Mouse (Mus musculus): ENCODE results near the gene Aaed1. TPM values are rescaled to one million over a fixed set of nuclear protein-coding genes. Genes with fewer than 3 reads are reported as not detected.

The Aaed1 gene
- polyA plus RNA-seq, 1 experiment from 2014 or later, result 11.5 TPM

DNA sequence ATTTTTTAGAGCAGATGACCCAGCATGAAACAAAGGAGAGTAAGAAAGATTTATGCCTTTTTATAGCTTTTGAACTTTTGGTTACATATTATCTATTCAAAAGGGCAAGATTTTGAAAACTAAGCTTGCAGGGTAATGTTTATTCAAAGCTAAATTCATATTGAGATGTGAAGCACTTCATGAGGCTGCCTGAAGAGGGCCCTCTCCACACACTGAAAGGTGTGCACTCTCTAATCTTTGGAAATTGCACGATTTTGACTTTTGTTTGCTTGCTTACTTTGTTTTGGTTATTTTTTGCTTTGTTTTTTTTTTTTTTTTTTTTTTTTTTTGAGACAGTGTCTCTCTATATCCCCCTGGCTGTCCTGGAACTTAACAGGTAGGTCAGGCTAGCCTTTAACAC, 62.1 kb downstream of the Aaed1 start:
- no peak overlapping the region for H3K9ac ChIP-seq (ENCODE audit: low read depth, low read length)
- 25% methylated on average over 1 of the region's 1 CpGs for WGBS
- no peak for ATAC-seq
- no peaks in the 10 kb centered on the region for H3K27me3 ChIP-seq (ENCODE audit: control insufficient read depth, insufficient read depth, low read depth, low read length)
- H3K4me3 ChIP-seq (ENCODE audit: low read depth, low read length), result no peak overlapping the region
- no peaks in the 10 kb centered on the region for H3K9me3 ChIP-seq (replicated peaks; ENCODE audit: control insufficient read depth, low read length, poor library complexity, severe bottlenecking)
- H3K4me1 ChIP-seq (ENCODE audit: control insufficient read depth, insufficient read depth, low read length), result peaks cover 2% of the 10 kb centered on the region; the same call in 1 of the 2 replicates
- no peaks in the 10 kb centered on the region for H3K36me3 ChIP-seq (ENCODE audit: control insufficient read depth, insufficient read depth, low read length)
- H3K27ac ChIP-seq (ENCODE audit: low read length), result no peak overlapping the region
- no peak overlapping the region for H3K4me2 ChIP-seq (ENCODE audit: low read length)

DNA sequence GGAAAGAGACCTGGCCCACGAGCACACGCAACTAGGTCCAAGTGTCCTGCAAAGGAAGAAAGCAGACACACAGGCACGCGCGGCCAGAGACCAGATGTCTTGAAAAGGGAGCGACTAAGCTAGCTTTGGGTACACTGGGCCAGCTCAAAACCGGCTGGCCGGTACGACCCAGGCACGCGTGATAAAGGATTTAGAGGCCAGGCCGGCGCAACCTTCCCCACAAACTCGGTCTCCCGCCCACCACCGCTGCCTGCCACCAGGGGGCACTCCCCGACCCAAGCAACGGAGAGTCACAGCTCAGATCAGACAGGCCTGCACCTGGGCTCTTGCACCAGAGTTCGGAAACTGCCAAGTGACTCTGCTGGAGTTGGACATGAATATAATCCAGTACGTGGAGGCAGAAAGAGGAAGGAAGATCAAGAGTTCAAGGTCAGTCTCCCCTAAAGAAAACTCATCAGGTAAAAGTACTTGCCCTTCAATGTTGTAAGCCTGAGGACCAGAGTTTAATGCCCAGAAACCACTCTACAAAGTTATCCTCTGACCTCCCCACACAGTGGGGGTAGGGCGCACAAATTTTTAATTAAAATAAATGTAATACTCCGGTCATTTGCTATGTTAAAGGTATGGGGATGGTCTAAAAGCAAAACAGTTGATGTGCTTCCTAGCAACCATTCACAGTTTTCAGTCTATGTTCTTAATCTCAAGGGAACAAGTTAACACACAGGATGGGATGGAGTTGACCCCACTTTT, 63.6 kb downstream of the Aaed1 start:
- H3K4me1 ChIP-seq (ENCODE audit: control insufficient read depth, insufficient read depth, low read length), result peaks cover 2% of the 10 kb centered on the region; the same call in 1 of the 2 replicates
- H3K36me3 ChIP-seq (ENCODE audit: control insufficient read depth, insufficient read depth, low read length), result no peaks in the 10 kb centered on the region
- no peak overlapping the region for H3K27ac ChIP-seq (ENCODE audit: low read length)
- H3K9ac ChIP-seq (ENCODE audit: low read depth, low read length), result peak overlapping the region; percentile 35; the same call in 1 of the 2 replicates
- peak overlapping the region; percentile 34 for H3K4me3 ChIP-seq (ENCODE audit: low read depth, low read length)
- peak; percentile 85 for ATAC-seq
- no peaks in the 10 kb centered on the region for H3K27me3 ChIP-seq (ENCODE audit: control insufficient read depth, insufficient read depth, low read depth, low read length)
- H3K9me3 ChIP-seq (replicated peaks; ENCODE audit: control insufficient read depth, low read length, poor library complexity, severe bottlenecking), result no peaks in the 10 kb centered on the region
- WGBS, result 8% methylated on average over 22 of the region's 22 CpGs
- peak overlapping the region; percentile 65 for H3K4me2 ChIP-seq (ENCODE audit: low read length)

DNA sequence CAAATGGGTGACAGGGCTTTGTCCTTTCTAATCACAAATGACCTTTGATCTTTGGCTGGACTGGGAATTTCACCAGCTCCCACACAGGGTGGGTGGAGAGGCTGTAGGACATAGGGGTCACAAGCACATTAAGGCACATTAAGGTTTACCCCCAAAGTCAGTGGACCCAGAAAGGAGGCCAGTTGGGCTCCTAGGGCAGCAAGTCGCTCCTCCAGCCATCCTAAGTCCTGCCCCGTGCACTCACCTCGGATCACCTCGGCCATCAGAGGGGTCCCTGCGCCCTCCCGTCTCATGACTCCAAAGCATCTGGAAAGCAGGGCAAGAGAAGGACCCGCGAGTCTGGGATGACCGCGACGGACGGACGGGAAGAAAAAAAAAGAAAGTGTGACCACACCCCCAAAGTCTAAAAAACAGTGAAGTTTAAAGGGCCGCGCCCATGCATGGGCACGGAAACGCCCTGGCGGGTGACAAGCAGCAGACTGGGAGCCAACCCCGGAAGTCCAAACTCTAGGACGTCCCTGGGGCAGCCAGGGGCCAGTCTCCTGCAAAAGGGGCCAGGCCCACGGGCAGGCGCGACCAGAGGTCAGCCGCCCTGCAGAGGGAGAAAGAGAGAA, 64.2 kb downstream of the Aaed1 start:
- peak overlapping the region; percentile 35; the same call in 1 of the 2 replicates for H3K9ac ChIP-seq (ENCODE audit: low read depth, low read length)
- H3K4me2 ChIP-seq (ENCODE audit: low read length), result peak overlapping the region; percentile 65
- ATAC-seq, result peak; percentile 62
- H3K9me3 ChIP-seq (replicated peaks; ENCODE audit: control insufficient read depth, low read length, poor library complexity, severe bottlenecking), result no peaks in the 10 kb centered on the region
- peak overlapping the region; percentile 34 for H3K4me3 ChIP-seq (ENCODE audit: low read depth, low read length)
- 2% methylated on average over 24 of the region's 24 CpGs for WGBS
- no peaks in the 10 kb centered on the region for H3K27me3 ChIP-seq (ENCODE audit: control insufficient read depth, insufficient read depth, low read depth, low read length)
- no peak overlapping the region for H3K27ac ChIP-seq (ENCODE audit: low read length)
- H3K4me1 ChIP-seq (ENCODE audit: control insufficient read depth, insufficient read depth, low read length), result peaks cover 2% of the 10 kb centered on the region; the same call in 1 of the 2 replicates
- H3K36me3 ChIP-seq (ENCODE audit: control insufficient read depth, insufficient read depth, low read length), result no peaks in the 10 kb centered on the region

DNA sequence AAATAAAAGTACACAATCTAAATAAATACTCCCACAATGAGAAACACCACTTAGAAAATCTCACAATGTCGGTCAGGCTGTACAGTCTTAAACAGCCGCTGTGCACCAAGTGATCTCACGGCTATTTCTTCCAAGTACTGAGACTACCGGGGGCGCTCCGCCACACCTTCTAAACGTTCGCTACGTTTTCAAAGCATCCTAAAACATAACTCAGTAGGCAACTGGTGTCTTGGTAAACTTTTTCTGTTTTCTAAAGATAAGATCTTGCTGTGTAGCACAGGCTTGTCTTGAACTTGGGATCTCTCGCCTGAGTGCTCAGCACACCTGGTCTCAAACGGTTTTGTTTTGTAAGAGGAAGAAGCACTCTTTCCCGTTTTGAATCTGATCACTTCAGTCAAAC, 66.4 kb downstream of the Aaed1 start:
- 87% methylated on average over 12 of the region's 12 CpGs for WGBS
- Histone ChIP-seq H3K27ac (ENCODE audit: low read length) (no peak overlapping the region), H3K9ac (ENCODE audit: low read depth, low read length) (no peak overlapping the region), H3K4me2 (ENCODE audit: low read length) (no peak overlapping the region), H3K4me3 (ENCODE audit: low read depth, low read length) (no peak overlapping the region), H3K9me3 (replicated peaks; ENCODE audit: control insufficient read depth, low read length, poor library complexity, severe bottlenecking) (no peaks in the 10 kb centered on the region), H3K4me1 (ENCODE audit: control insufficient read depth, insufficient read depth, low read length) (peaks cover 2% of the 10 kb centered on the region; the same call in 1 of the 2 replicates), H3K27me3 (ENCODE audit: control insufficient read depth, insufficient read depth, low read depth, low read length) (no peaks in the 10 kb centered on the region), H3K36me3 (ENCODE audit: control insufficient read depth, insufficient read depth, low read length) (no peaks in the 10 kb centered on the region)
- no peak for ATAC-seq

DNA sequence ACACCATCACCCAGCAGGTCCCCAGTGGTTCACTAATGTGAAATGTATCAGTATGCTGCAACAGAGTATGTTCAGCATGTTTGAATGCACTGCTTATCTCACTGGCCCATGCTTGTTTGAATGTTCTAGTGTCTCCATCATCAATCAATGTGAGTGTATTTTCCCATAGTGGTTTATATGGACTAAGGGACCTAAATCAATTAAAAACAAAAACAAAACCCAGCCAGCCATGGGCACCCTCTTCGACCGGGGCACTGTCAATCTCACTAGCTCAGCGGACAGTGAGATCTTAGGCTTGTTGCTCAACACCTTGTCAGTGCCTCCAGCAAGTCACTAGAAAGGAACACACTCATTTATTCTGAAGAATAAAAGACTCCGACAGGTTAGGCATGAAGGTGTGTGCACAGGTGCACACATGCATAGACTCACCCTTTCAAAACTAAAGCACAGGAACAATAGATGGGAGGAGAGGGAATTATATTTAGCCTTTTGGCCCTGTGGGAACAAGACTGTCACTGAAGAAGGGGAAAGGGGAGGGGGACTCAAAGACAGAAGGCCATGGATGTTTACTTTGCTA, 67.7 kb downstream of the Aaed1 start:
- no peak overlapping the region for H3K4me2 ChIP-seq (ENCODE audit: low read length)
- H3K9me3 ChIP-seq (replicated peaks; ENCODE audit: control insufficient read depth, low read length, poor library complexity, severe bottlenecking), result no peaks in the 10 kb centered on the region
- no peak overlapping the region for H3K4me3 ChIP-seq (ENCODE audit: low read depth, low read length)
- H3K9ac ChIP-seq (ENCODE audit: low read depth, low read length), result no peak overlapping the region
- 88% methylated on average over 4 of the region's 4 CpGs for WGBS
- H3K27me3 ChIP-seq (ENCODE audit: control insufficient read depth, insufficient read depth, low read depth, low read length), result no peaks in the 10 kb centered on the region
- H3K4me1 ChIP-seq (ENCODE audit: control insufficient read depth, insufficient read depth, low read length), result peaks cover 2% of the 10 kb centered on the region; the same call in 1 of the 2 replicates
- ATAC-seq, result no peak
- H3K27ac ChIP-seq (ENCODE audit: low read length), result no peak overlapping the region
- no peaks in the 10 kb centered on the region for H3K36me3 ChIP-seq (ENCODE audit: control insufficient read depth, insufficient read depth, low read length)

DNA sequence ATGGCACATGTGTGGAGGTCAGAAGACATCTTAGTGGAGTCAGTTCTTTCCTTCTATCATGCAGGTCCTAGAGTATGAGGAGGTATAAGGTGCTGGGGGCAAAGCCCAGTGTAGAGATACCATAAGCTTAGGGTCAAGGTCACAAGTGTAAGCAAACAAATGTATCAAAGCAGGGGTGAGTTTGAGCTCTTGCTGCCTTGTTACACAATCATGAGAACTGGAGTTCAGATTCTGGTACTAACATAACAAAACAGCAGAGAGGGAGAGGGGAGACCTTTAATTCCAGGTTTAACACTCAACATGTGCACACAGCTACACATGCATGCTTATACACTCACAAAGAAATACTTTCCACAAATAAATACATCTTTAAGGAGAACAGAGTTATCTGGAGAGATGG, 69.8 kb downstream of the Aaed1 start:
- H3K36me3 ChIP-seq (ENCODE audit: control insufficient read depth, insufficient read depth, low read length), result no peaks in the 10 kb centered on the region
- no peak overlapping the region for H3K4me2 ChIP-seq (ENCODE audit: low read length)
- ATAC-seq, result no peak

DNA sequence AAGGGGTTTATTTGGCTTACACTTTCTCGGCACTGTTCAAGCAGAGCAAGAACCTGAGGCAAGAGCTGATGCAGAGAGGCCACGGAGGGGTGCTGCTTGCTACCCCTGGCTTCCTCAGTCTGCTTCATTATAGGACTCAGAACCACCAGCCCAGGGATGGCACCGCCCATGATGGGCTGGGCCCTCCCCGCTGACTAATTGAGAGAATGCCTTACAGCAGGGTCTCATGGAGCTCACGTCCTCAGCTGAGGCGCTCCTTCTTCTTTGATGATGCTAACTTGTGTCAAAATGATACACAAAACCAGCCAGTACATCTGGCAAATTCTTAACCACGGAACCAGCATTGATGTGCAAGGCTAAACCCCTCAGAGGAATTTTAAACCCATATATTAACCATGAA, 71.9 kb downstream of the Aaed1 start:
- H3K4me3 ChIP-seq (ENCODE audit: low read depth, low read length), result no peak overlapping the region
- ATAC-seq, result no peak
- no peaks in the 10 kb centered on the region for H3K9me3 ChIP-seq (replicated peaks; ENCODE audit: control insufficient read depth, low read length, poor library complexity, severe bottlenecking)
- no peaks in the 10 kb centered on the region for H3K27me3 ChIP-seq (ENCODE audit: control insufficient read depth, insufficient read depth, low read depth, low read length)
- no peak overlapping the region for H3K27ac ChIP-seq (ENCODE audit: low read length)
- H3K9ac ChIP-seq (ENCODE audit: low read depth, low read length), result no peak overlapping the region
- H3K4me1 ChIP-seq (ENCODE audit: control insufficient read depth, insufficient read depth, low read length), result no peaks in the 10 kb centered on the region
- no peaks in the 10 kb centered on the region for H3K36me3 ChIP-seq (ENCODE audit: control insufficient read depth, insufficient read depth, low read length)
- WGBS, result 83% methylated on average over 7 of the region's 7 CpGs
- no peak overlapping the region for H3K4me2 ChIP-seq (ENCODE audit: low read length)

More for the DNA sequence above, 69.8 kb downstream of the Aaed1 start:
- no peak overlapping the region for H3K4me3 ChIP-seq (ENCODE audit: low read depth, low read length)
- H3K9ac ChIP-seq (ENCODE audit: low read depth, low read length), result no peak overlapping the region
- no peaks in the 10 kb centered on the region for H3K9me3 ChIP-seq (replicated peaks; ENCODE audit: control insufficient read depth, low read length, poor library complexity, severe bottlenecking)
- H3K27me3 ChIP-seq (ENCODE audit: control insufficient read depth, insufficient read depth, low read depth, low read length), result no peaks in the 10 kb centered on the region
- no peaks in the 10 kb centered on the region for H3K4me1 ChIP-seq (ENCODE audit: control insufficient read depth, insufficient read depth, low read length)
- H3K27ac ChIP-seq (ENCODE audit: low read length), result no peak overlapping the region

DNA sequence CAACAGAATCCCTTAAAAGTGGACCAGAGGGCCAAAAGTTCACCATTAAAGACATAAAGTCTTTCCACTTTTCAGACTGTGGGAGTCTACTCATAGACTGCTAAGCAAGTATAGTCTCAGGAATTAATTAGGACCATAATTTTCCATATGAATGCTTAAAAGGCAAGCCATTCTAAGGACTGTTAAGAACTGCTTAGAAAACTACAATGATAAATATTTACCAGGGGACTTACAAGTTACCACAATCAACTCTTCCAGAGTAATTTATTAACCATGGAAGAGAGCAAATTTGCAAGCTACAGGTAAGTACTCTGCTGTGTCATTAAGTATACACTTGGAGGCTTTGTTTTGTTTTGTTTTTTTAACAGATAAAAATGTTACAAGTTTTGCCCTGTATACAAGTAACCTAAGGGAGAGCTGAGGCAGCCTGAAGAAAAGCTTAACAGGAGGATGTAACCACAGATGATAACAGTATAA, 74.8 kb downstream of the Aaed1 start:
- Histone ChIP-seq H3K27ac (ENCODE audit: low read length) (no peak overlapping the region), H3K4me1 (ENCODE audit: control insufficient read depth, insufficient read depth, low read length) (no peaks in the 10 kb centered on the region), H3K4me3 (ENCODE audit: low read depth, low read length) (no peak overlapping the region), H3K9me3 (replicated peaks; ENCODE audit: control insufficient read depth, low read length, poor library complexity, severe bottlenecking) (no peaks in the 10 kb centered on the region), H3K4me2 (ENCODE audit: low read length) (no peak overlapping the region), H3K9ac (ENCODE audit: low read depth, low read length) (no peak overlapping the region), H3K36me3 (ENCODE audit: control insufficient read depth, insufficient read depth, low read length) (no peaks in the 10 kb centered on the region), H3K27me3 (ENCODE audit: control insufficient read depth, insufficient read depth, low read depth, low read length) (no peaks in the 10 kb centered on the region)
- ATAC-seq, result no peak

Data from midbrain, embryonic 16.5 days (tissue).